Mouse (Mus musculus): ENCODE results near the gene Kctd21. TPM values are rescaled to one million over a fixed set of nuclear protein-coding genes. Genes with fewer than 3 reads are reported as not detected.

Kctd21 gene
- polyA plus RNA-seq, 1 experiment from 2014 or later, result 5.3 TPM

DNA sequence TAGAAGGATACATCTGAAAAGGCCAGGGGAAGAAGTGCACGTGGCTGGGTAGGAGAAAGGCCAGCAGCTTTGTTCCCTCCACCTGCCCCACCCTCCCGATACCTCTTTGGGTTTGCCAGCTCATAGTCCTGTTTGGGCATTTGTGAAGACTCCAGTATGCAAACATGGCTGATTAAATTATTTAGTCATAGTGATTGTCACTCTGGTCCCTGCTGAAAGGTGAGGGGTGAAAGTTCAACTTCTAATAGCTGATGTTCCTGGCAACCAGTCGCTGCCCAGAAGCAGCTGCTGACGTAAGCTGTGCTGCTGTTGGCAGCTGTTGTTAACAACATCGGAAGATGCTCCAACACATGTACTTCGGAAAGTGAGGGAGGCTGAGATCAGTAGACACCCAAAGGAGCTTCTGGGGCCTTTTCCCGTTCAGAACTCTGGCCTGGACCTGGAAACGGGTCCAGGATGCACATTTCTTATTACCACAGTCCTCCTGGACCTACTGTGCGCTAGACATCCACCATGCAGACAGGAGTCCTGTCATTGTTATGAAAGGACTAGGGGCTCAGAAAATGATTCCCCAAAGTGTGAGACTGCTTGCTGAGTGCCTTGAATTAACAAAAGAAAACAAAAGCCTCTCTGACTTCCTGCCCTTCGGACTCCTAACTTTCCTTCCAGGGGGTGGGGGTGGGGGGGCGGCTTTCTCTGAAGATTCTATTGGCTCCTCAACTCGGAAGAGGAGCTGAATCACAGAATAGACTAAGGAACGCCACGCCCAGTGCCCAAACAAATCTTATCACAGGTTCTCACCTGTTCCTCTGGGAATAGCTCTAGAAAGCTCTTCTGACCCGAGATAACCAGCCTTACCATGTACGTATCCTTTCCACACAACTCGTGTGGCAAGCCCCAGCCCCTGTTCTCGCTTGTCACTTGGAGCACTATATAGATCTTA is 9.1 kb downstream of the Kctd21 start:
- WGBS, result 68% methylated on average over 18 of the region's 18 CpGs
- Histone ChIP-seq H3K4me2 (no peak overlapping the region), H3K36me3 (ENCODE audit: poor library complexity, severe bottlenecking) (no peaks in the 10 kb centered on the region), H3K4me3 (no peak overlapping the region), H3K4me1 (peaks cover 13% of the 10 kb centered on the region), H3K9me3 (replicated peaks) (no peaks in the 10 kb centered on the region), H3K27ac (no peak overlapping the region), H3K9ac (no peak overlapping the region), H3K27me3 (no peaks in the 10 kb centered on the region)
- ATAC-seq, result no peak

DNA sequence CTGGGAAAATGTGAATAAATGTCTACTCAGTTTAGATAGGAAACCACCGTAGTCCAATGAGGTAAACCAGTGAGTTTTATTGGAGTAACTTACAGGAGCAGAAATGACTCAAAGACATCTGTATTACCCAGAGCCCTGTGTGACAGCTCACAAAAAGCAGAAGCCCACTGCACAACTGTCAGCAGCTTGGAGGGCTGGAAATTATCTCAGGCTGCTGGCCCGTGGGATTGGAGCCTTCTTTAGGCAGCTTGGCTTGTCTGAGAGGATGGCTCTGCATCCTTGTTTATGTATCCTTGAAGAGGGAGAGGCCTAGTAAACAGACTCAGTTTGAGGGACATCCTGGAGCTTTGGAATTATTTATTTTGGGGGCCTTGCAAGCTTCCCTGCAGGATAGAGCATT is 10.8 kb downstream of the Kctd21 start:
- Histone ChIP-seq H3K27ac (no peak overlapping the region), H3K9me3 (replicated peaks) (no peaks in the 10 kb centered on the region), H3K27me3 (no peaks in the 10 kb centered on the region), H3K9ac (no peak overlapping the region), H3K4me2 (no peak overlapping the region), H3K4me3 (no peak overlapping the region), H3K4me1 (peaks cover 15% of the 10 kb centered on the region), H3K36me3 (ENCODE audit: poor library complexity, severe bottlenecking) (peaks cover 6% of the 10 kb centered on the region; the same call in 1 of the 2 replicates)
- no peak for ATAC-seq
- 88% methylated on average over 2 of the region's 2 CpGs for WGBS

DNA sequence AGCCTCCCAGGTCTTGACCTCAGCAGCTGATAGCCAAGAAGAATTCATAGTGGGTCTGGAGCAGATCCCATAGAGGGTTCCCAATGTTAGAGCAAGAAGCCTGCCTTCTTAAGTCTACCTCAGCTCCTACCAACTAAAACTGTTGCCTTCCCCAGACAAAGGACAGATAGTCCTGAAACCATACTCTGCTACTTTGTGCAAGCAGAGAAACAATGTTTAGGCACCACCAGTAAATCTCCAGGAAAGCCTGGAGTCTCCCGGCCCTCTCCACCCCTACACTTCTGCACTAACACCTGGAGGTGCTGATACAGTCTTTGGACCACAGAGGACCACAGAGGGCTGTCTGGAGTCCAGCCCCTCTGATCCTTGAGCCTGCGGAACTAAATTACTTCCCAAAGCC is 12.5 kb downstream of the Kctd21 start:
- Histone ChIP-seq H3K4me1 (peaks cover 15% of the 10 kb centered on the region), H3K9me3 (replicated peaks) (no peaks in the 10 kb centered on the region), H3K27ac (peak overlapping the region; percentile 68), H3K9ac (no peak overlapping the region), H3K36me3 (ENCODE audit: poor library complexity, severe bottlenecking) (peaks cover 12% of the 10 kb centered on the region; the same call in 1 of the 2 replicates), H3K4me2 (no peak overlapping the region), H3K27me3 (no peaks in the 10 kb centered on the region), H3K4me3 (no peak overlapping the region)
- ATAC-seq, result no peak; the same call in 1 of the 2 replicates
- 84% methylated on average over 2 of the region's 2 CpGs for WGBS

DNA sequence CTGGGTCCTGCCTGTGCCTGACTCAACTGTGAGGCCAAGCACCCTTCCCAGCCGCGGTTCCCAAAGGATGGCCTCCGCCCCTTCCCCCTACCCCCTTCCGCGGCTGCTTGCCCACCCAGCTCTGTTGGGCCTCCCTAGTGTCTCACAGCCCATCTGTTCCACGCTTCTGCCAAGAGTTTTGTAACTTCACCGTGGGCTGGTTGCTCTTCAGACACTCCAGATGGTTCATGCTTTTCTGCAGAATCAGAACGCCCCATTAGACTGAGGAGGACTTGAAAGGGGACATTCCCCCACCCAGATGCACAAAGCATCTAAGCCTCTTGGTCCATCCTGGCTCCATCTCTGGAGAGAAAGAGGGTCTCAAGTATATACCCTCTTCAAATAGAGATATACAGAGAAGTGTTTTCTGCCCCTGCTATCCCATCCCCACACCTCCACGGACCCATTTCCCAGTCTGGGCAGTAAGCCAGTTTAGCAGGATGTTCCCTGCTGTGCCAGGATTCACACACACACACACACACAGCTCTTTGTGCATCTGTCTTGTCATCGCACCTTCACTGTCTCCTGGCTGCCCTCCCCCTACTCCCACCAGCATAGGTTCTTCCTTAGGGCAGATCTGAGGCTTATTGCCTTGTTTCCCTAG is 13.2 kb downstream of the Kctd21 start:
- no peak overlapping the region for H3K4me2 ChIP-seq
- ATAC-seq, result peak; percentile 93
- H3K36me3 ChIP-seq (ENCODE audit: poor library complexity, severe bottlenecking), result peaks cover 12% of the 10 kb centered on the region; the same call in 1 of the 2 replicates
- 59% methylated on average over 10 of the region's 10 CpGs for WGBS
- H3K9ac ChIP-seq, result no peak overlapping the region
- H3K27me3 ChIP-seq, result no peaks in the 10 kb centered on the region
- peak overlapping the region; percentile 68 for H3K27ac ChIP-seq
- no peak overlapping the region for H3K4me3 ChIP-seq
- no peaks in the 10 kb centered on the region for H3K9me3 ChIP-seq (replicated peaks)
- H3K4me1 ChIP-seq, result peaks cover 15% of the 10 kb centered on the region

DNA sequence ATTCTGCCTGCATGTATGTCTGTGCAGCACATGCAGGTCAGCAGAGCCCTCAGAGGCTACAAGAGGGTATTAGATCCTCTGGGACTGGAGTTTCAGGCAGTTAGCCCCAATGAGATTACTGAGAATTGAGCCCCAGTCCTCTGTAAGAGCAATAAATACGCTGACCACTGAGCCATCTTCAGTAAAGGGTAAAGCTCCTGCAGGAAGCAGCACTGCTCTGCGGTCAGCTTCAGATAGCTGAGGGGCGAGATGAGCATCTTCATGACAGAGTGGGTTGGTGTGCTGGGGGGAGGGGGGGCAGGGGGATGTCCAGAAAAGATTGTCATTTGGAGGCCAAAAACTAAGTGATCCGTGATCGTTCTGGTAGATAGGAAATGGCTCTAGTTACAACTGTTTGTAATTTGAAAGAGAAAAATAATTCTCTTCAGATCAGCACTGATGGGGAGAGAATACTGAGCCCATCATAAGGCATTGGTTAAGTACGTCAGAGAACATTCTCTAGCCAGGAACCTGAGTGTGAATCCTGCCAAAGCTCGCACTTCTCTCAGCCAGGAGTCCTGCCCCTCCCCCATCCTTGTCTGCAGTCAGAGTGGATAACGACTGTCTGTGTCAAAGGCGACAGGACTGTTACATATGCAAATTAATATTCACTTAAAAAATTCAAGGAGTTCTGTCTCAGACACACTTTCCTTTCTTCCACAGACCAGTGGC is 14.1 kb downstream of the Kctd21 start:
- no peak for ATAC-seq
- Histone ChIP-seq H3K4me1 (peaks cover 15% of the 10 kb centered on the region), H3K9me3 (replicated peaks) (no peaks in the 10 kb centered on the region), H3K36me3 (ENCODE audit: poor library complexity, severe bottlenecking) (peaks cover 12% of the 10 kb centered on the region; the same call in 1 of the 2 replicates), H3K9ac (no peak overlapping the region), H3K27me3 (no peaks in the 10 kb centered on the region), H3K4me3 (no peak overlapping the region), H3K27ac (peak overlapping the region; percentile 68), H3K4me2 (no peak overlapping the region)
- WGBS, result 71% methylated on average over 9 of the region's 9 CpGs

DNA sequence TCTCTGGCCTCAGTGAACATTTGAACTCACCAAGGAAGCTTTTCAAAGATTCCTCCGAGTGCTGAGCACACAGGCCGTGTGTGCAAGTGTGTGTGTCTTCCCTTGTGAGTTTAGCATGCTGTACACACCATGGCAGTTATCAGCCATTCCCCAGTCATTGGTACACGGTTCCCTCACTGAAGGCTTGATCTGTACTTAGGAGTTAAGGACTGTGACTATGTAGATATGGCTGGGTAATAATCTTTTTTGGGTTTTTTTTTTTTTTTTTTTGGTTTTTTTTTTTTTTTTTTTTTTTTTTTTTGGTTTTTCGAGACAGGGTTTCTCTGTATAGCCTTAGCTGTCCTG is 14.7 kb downstream of the Kctd21 start:
- no peaks in the 10 kb centered on the region for H3K27me3 ChIP-seq
- no peak overlapping the region for H3K9ac ChIP-seq
- H3K4me1 ChIP-seq, result peaks cover 15% of the 10 kb centered on the region
- H3K9me3 ChIP-seq (replicated peaks), result no peaks in the 10 kb centered on the region
- no peak overlapping the region for H3K27ac ChIP-seq
- 68% methylated on average over 3 of the region's 4 CpGs for WGBS
- no peak for ATAC-seq
- no peak overlapping the region for H3K4me2 ChIP-seq
- H3K4me3 ChIP-seq, result no peak overlapping the region
- H3K36me3 ChIP-seq (ENCODE audit: poor library complexity, severe bottlenecking), result peaks cover 12% of the 10 kb centered on the region; the same call in 1 of the 2 replicates

DNA sequence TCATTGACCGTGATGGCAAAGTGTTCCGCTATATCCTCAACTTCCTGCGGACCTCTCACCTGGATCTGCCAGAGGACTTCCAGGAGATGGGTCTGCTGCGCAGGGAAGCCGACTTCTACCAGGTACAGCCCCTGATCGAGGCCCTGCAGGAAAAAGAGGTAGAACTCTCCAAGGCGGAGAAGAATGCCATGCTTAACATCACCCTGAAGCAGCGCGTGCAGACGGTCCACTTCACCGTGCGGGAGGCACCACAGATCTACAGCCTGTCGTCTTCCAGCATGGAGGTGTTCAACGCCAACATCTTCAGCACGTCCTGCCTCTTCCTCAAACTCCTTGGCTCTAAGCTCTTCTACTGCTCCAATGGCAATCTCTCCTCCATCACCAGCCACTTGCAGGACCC is 15.3 kb downstream of the Kctd21 start:
- no peak overlapping the region for H3K4me2 ChIP-seq
- H3K27ac ChIP-seq, result no peak overlapping the region
- no peaks in the 10 kb centered on the region for H3K27me3 ChIP-seq
- ATAC-seq, result no peak
- no peak overlapping the region for H3K4me3 ChIP-seq
- WGBS, result 97% methylated on average over 15 of the region's 15 CpGs
- no peaks in the 10 kb centered on the region for H3K9me3 ChIP-seq (replicated peaks)
- H3K4me1 ChIP-seq, result peaks cover 15% of the 10 kb centered on the region
- peaks cover 12% of the 10 kb centered on the region; the same call in 1 of the 2 replicates for H3K36me3 ChIP-seq (ENCODE audit: poor library complexity, severe bottlenecking)
- no peak overlapping the region for H3K9ac ChIP-seq

DNA sequence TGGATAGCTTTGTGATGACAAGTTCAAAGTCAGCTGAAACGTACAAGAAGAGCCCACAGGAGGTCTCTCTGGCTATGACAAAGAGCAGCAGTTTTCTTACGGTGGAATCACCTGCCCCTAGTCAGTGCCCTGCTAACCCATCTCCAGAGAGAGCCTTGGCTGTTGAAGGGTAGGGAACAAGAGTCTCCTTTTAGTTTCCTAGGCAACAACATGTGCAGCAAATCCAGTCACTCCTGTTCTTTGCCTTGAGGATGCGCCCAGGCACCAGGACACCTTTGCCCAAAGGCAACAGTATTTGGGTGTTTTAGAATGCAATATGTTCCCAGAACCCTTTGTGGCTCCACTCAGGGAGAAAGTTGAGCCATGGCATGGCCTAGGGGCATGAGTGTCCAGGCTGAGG is 16.2 kb downstream of the Kctd21 start:
- no peaks in the 10 kb centered on the region for H3K9me3 ChIP-seq (replicated peaks)
- peaks cover 15% of the 10 kb centered on the region for H3K4me1 ChIP-seq
- no peak overlapping the region for H3K9ac ChIP-seq
- no peak overlapping the region for H3K4me2 ChIP-seq
- H3K27ac ChIP-seq, result no peak overlapping the region
- ATAC-seq, result no peak
- WGBS, result 91% methylated on average over 3 of the region's 3 CpGs
- no peak overlapping the region for H3K4me3 ChIP-seq
- no peaks in the 10 kb centered on the region for H3K27me3 ChIP-seq
- peaks cover 12% of the 10 kb centered on the region; the same call in 1 of the 2 replicates for H3K36me3 ChIP-seq (ENCODE audit: poor library complexity, severe bottlenecking)

DNA sequence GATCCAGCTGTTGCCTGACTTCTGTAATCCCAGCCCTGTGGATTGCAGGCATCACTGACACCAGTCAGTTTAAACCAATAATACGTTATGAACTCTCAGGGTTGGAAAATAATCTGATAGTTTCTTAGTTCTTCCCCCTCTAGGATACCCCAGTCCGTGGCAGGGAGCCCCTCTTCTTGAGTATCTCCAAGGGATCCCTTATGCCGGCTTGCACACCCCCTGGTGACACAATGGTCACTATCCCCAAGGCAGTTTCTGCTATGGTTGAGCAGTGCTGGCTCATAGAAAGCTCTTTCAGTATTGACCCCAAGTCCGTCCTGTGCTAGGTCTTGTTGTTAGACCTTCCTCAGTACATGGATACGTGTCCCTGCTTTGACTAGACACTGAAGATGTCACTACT is 16.7 kb downstream of the Kctd21 start:
- Histone ChIP-seq H3K27ac (no peak overlapping the region), H3K4me1 (peaks cover 15% of the 10 kb centered on the region), H3K4me3 (no peak overlapping the region), H3K9me3 (replicated peaks) (no peaks in the 10 kb centered on the region), H3K9ac (no peak overlapping the region), H3K36me3 (ENCODE audit: poor library complexity, severe bottlenecking) (peaks cover 12% of the 10 kb centered on the region; the same call in 1 of the 2 replicates), H3K4me2 (no peak overlapping the region), H3K27me3 (no peaks in the 10 kb centered on the region)
- no peak for ATAC-seq
- 72% methylated on average over 5 of the region's 5 CpGs for WGBS

DNA sequence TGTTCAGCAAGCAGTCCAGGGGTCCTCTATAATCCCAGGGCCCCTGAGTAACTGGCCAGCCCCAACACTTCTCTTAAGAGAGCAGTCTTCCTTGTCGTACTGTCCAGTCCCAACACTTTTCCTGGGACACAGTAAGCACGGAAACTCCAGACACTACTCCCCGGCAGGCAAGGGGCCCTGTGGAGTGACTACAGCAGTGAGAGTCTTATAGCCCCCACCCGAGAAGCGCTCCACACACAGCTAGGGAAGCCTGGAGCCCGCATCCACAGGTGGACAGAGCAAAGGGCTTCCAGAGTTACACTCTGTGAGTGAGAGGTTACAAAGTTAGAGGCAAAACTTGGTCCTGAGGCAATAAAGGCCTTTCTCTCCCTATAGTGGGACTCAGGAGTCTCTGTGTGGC is 17.3 kb downstream of the Kctd21 start:
- H3K27ac ChIP-seq, result no peak overlapping the region
- no peak overlapping the region for H3K9ac ChIP-seq
- peaks cover 12% of the 10 kb centered on the region; the same call in 1 of the 2 replicates for H3K36me3 ChIP-seq (ENCODE audit: poor library complexity, severe bottlenecking)
- no peak overlapping the region for H3K4me2 ChIP-seq
- H3K4me1 ChIP-seq, result peaks cover 15% of the 10 kb centered on the region
- no peaks in the 10 kb centered on the region for H3K9me3 ChIP-seq (replicated peaks)
- ATAC-seq, result no peak
- WGBS, result 79% methylated on average over 6 of the region's 6 CpGs
- no peaks in the 10 kb centered on the region for H3K27me3 ChIP-seq
- H3K4me3 ChIP-seq, result no peak overlapping the region

DNA sequence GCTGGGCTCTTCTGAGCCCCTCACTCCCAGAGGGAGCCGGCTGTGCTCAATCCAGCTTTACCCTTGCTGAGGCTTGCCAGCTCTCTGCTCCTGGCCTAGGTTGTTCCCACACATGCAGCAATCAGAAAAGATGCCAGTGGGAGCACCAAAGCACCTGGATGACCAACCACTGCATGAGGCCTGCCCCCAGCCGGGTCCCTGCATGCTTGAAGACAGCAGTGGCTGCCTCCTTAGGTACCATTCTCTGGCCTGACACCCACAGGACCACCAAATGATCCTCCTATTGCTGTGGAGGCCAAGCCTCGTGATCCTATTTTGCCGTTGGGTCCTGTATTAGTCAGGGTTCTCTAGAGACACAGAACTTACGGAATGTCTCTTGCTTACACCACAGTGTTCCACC is 18.8 kb downstream of the Kctd21 start:
- H3K27ac ChIP-seq, result no peak overlapping the region
- WGBS, result 86% methylated on average over 5 of the region's 5 CpGs
- no peak overlapping the region for H3K9ac ChIP-seq
- H3K36me3 ChIP-seq (ENCODE audit: poor library complexity, severe bottlenecking), result peaks cover 12% of the 10 kb centered on the region; the same call in 1 of the 2 replicates
- ATAC-seq, result no peak
- H3K4me2 ChIP-seq, result no peak overlapping the region
- H3K4me1 ChIP-seq, result peaks cover 8% of the 10 kb centered on the region; the same call in 1 of the 2 replicates
- H3K27me3 ChIP-seq, result no peaks in the 10 kb centered on the region
- no peaks in the 10 kb centered on the region for H3K9me3 ChIP-seq (replicated peaks)
- H3K4me3 ChIP-seq, result no peak overlapping the region
